Mouse (Mus musculus) limb, embryonic 11.5 days (tissue): ENCODE results near the gene Nt5c3b. TPM values are rescaled to one million over a fixed set of nuclear protein-coding genes. Genes with fewer than 3 reads are reported as not detected.

Source experiments
- ATAC-seq: fragments of 200-750 bp; cut with Nextera tagmentation; 2 replicates; pipeline ENCODE4 v1.8.0; 2017; ENCODE audit warnings: low read depth; ENCODE audit not compliant: insufficient number of reproducible peaks, low FRiP score, low TSS enrichment
- DNase-seq: peaks from one replicate; pipeline ENCODE4 v3.0.0-alpha.2; 2015; ENCODE audit warnings: low spot score
- H3K27ac ChIP-seq: fragments of 300-500 bp; sonication (generic); replicated peaks from 2 replicates; pipeline ENCODE4 v1.5.1; 2014; ENCODE audit warnings: low read depth, mild to moderate bottlenecking, low read length
- H3K27me3 ChIP-seq: fragments of 300-500 bp; sonication (generic); 2 replicates; pipeline ENCODE4 v1.6.1; 2014; ENCODE audit warnings: mild to moderate bottlenecking, low read length, mixed read lengths; ENCODE audit not compliant: control insufficient read depth, insufficient read depth
- H3K36me3 ChIP-seq: fragments of 300-500 bp; sonication (generic); 2 replicates; pipeline ENCODE4 v1.6.1; 2014; ENCODE audit warnings: mild to moderate bottlenecking, low read length, moderate library complexity, mixed read lengths; ENCODE audit not compliant: control insufficient read depth, insufficient read depth
- H3K4me1 ChIP-seq: fragments of 300-500 bp; sonication (generic); 2 replicates; pipeline ENCODE4 v1.6.1; 2014; ENCODE audit warnings: low read length, mixed read lengths; ENCODE audit not compliant: control insufficient read depth, insufficient read depth
- H3K4me2 ChIP-seq: fragments of 300-500 bp; sonication (generic); 2 replicates; pipeline ENCODE4 v1.6.1; 2014; ENCODE audit warnings: low read depth, mild to moderate bottlenecking, moderate library complexity; ENCODE audit not compliant: severe bottlenecking
- H3K4me3 ChIP-seq: fragments of 300-500 bp; sonication (generic); 2 replicates; pipeline ENCODE4 v1.5.1; 2014; ENCODE audit warnings: low read depth, low read length
- H3K9ac ChIP-seq: fragments of 300-500 bp; sonication (generic); 2 replicates; pipeline ENCODE4 v1.6.1; 2014; ENCODE audit warnings: mild to moderate bottlenecking, low read length
- H3K9me3 ChIP-seq: fragments of 300-500 bp; sonication (generic); 2 replicates; pipeline ENCODE4 v1.6.1; 2016; ENCODE audit warnings: low read length; ENCODE audit not compliant: control insufficient read depth
- WGBS: fragments of 180-500 bp; shearing (Covaris S2); extraction: QIAGEN DNeasy Blood & Tissue Kit; methylation state at CpG from one replicate; pipeline ENCODE4 v1.1.7; 2014; 5-methylcytosine and 5-hydroxymethylcytosine counted together
- polyA plus RNA-seq: library from polyadenylated mRNA; unstranded; fragments of >200 nt; fragmentation: Nextera tagmentation; extraction: Ambion mirVana; gene quantifications from 2 replicates; pipeline ENCODE4 v1.2.1, GENCODE M21; 2014

Nt5c3b gene
- 157 and 160 TPM in 2 replicates for polyA plus RNA-seq

GRCm38 (mm10) chr11:100441797-100442196 lies at the start of gene Nt5c3b, which contains the start of gene Klhl10:
Gene Nt5c3b, minus strand, starts transcription at chr11:100441808.
Gene Klhl10, plus strand, starts transcription at chr11:100441917.
- peak within 1 kb of the TSS; percentile 93 for H3K9ac ChIP-seq
- H3K4me2 ChIP-seq: peak within 1 kb of the TSS; percentile 67
- H3K36me3 ChIP-seq: peaks cover 4% of the 10 kb centered on the region
- 88% methylated on average over 8 of the region's 8 CpGs for WGBS
- no peaks in the 10 kb centered on the region for H3K27me3 ChIP-seq
- DNase-seq (no peak), ATAC-seq (no peak)
- H3K9me3 ChIP-seq: no peaks in the 10 kb centered on the region
- H3K4me1 ChIP-seq: peaks cover 3% of the 10 kb centered on the region; the same call in 1 of the 2 replicates
- peak within 1 kb of the TSS; percentile 10; the same call in 1 of the 2 replicates for H3K27ac ChIP-seq
- peak within 1 kb of the TSS; percentile 92 for H3K4me3 ChIP-seq

DNA sequence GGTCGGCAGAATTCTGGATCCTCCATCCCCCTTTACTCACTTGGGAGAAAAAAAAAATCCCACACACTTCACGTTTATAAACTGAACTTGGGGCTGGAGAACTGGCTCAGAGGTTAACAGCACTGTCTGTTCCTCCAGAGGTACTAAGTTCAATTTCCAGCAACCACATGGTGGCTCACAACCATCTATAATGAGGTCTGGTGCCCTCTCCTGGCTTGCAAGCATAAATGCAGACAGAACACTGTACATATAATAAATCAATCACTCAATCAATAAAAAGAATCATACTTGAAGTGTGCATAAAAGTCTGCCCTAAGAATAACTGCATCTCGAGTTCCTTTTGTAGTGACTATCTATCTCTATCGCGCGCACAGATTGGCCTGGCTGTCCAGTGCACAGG lies 49.3 kb upstream of the Nt5c3b start:
- Histone ChIP-seq H3K27me3 (no peaks in the 10 kb centered on the region), H3K9me3 (no peaks in the 10 kb centered on the region), H3K27ac (no peak overlapping the region), H3K4me1 (no peaks in the 10 kb centered on the region), H3K4me2 (no peak overlapping the region), H3K9ac (no peak overlapping the region), H3K36me3 (peaks cover 46% of the 10 kb centered on the region), H3K4me3 (no peak overlapping the region)
- 89% methylated on average over 6 of the region's 6 CpGs for WGBS
- DNase-seq: no peak
- no peak for ATAC-seq

- WGBS: 90% methylated on average over 8 of the region's 8 CpGs
- Histone ChIP-seq H3K27ac (no peak overlapping the region), H3K27me3 (no peaks in the 10 kb centered on the region), H3K4me2 (no peak overlapping the region), H3K36me3 (peaks cover 33% of the 10 kb centered on the region; the same call in 1 of the 2 replicates), H3K4me1 (no peaks in the 10 kb centered on the region), H3K4me3 (no peak overlapping the region), H3K9ac (no peak overlapping the region), H3K9me3 (no peaks in the 10 kb centered on the region)
- DNase-seq: no peak
- no peak for ATAC-seq
These were observed 44.4 kb upstream of the Nt5c3b start for GRCm38 (mm10) chr11:100485801-100486538.

GRCm38 (mm10) chr11:100484461-100484860 lies 42.9 kb upstream of the Nt5c3b start:
- WGBS: 91% methylated on average over 3 of the region's 3 CpGs
- ATAC-seq: no peak
- no peak overlapping the region for H3K4me2 ChIP-seq
- H3K4me3 ChIP-seq: no peak overlapping the region
- no peaks in the 10 kb centered on the region for H3K9me3 ChIP-seq
- peaks cover 26% of the 10 kb centered on the region; the same call in 1 of the 2 replicates for H3K36me3 ChIP-seq
- H3K27ac ChIP-seq: no peak overlapping the region
- H3K27me3 ChIP-seq: no peaks in the 10 kb centered on the region
- no peak overlapping the region for H3K9ac ChIP-seq
- DNase-seq: no peak
- H3K4me1 ChIP-seq: no peaks in the 10 kb centered on the region

DNA sequence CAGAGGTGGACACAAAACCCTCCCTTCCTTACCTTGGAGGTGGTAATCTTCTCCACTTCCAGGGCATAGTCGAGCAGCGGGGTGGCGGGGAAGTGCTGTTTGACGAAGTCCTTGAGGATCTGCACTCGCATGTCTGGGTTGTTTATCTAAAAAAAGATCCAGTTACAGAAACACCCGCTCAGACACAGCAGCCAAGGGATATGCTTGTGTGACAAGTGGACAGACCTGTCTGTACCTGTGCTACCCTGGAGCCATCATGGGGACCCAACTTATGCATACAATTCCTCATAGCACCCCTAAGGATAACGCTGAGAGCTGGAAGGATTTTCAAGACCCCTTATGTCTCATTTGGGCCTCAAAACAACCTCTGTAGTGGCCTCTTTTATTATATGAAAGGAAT lies 37.5 kb upstream of the Nt5c3b start:
- H3K27me3 ChIP-seq: no peaks in the 10 kb centered on the region
- H3K4me1 ChIP-seq: no peaks in the 10 kb centered on the region
- WGBS: 83% methylated on average over 7 of the region's 7 CpGs
- H3K9me3 ChIP-seq: no peaks in the 10 kb centered on the region
- H3K4me2 ChIP-seq: no peak overlapping the region
- H3K27ac ChIP-seq: no peak overlapping the region
- peaks cover 21% of the 10 kb centered on the region; the same call in 1 of the 2 replicates for H3K36me3 ChIP-seq
- no peak overlapping the region for H3K9ac ChIP-seq
- DNase-seq (no peak), ATAC-seq (no peak)
- H3K4me3 ChIP-seq: no peak overlapping the region

GRCm38 (mm10) chr11:100476281-100476680 lies 34.7 kb upstream of the Nt5c3b start:
- Histone ChIP-seq H3K9ac (no peak overlapping the region), H3K4me1 (peaks cover under 1% of the 10 kb centered on the region; the same call in 1 of the 2 replicates), H3K4me2 (no peak overlapping the region), H3K9me3 (no peaks in the 10 kb centered on the region), H3K36me3 (peaks cover 11% of the 10 kb centered on the region; the same call in 1 of the 2 replicates), H3K27ac (no peak overlapping the region), H3K27me3 (no peaks in the 10 kb centered on the region), H3K4me3 (no peak overlapping the region)
- DNase-seq (no peak), ATAC-seq (no peak)
- WGBS: 95% methylated on average over 5 of the region's 5 CpGs

GRCm38 (mm10) chr11:100472935-100473295 lies 31.3 kb upstream of the Nt5c3b start:
- Histone ChIP-seq H3K27me3 (no peaks in the 10 kb centered on the region), H3K4me2 (no peak overlapping the region), H3K4me1 (peaks cover 10% of the 10 kb centered on the region), H3K27ac (no peak overlapping the region), H3K9me3 (no peaks in the 10 kb centered on the region), H3K9ac (no peak overlapping the region), H3K4me3 (peak overlapping the region; percentile 78), H3K36me3 (peaks cover 10% of the 10 kb centered on the region; the same call in 1 of the 2 replicates)
- WGBS: 34% methylated on average over 5 of the region's 5 CpGs
- ATAC-seq: no peak
- no peak for DNase-seq

- peak; percentile 88 for ATAC-seq
- no peaks in the 10 kb centered on the region for H3K27me3 ChIP-seq
These were observed 30.8 kb upstream of the Nt5c3b start, which contains the start of gene Klhl11 for GRCm38 (mm10) chr11:100472197-100472934. Gene Klhl11, minus strand, starts transcription at chr11:100472741.

More at GRCm38 (mm10) chr11:100472197-100472934, 30.8 kb upstream of the Nt5c3b start, which contains the start of gene Klhl11:
- H3K9ac ChIP-seq: peak within 1 kb of the TSS; percentile 96
- under 1% methylated on average over 83 of the region's 83 CpGs for WGBS
- peaks cover 10% of the 10 kb centered on the region for H3K4me1 ChIP-seq
- DNase-seq: peak; percentile 95
- peaks cover 8% of the 10 kb centered on the region; the same call in 1 of the 2 replicates for H3K36me3 ChIP-seq
- peak within 1 kb of the TSS; percentile 78 for H3K4me3 ChIP-seq
- no peaks in the 10 kb centered on the region for H3K9me3 ChIP-seq
- peak within 1 kb of the TSS; percentile 93 for H3K4me2 ChIP-seq
- H3K27ac ChIP-seq: 0 out of 2 replicates have a peak within 1 kb of the TSS, but pooled peaks have one; percentile 59
